Mouse (Mus musculus) lung, postnatal 4 days (tissue): ENCODE measurements around the gene Acvr1b.

ENCODE experiments used
- DNase-seq, 2 experiments: peaks; one replicate each; pipeline ENCODE4 v3.0.0; 2021

Gene Acvr1b

DNA sequence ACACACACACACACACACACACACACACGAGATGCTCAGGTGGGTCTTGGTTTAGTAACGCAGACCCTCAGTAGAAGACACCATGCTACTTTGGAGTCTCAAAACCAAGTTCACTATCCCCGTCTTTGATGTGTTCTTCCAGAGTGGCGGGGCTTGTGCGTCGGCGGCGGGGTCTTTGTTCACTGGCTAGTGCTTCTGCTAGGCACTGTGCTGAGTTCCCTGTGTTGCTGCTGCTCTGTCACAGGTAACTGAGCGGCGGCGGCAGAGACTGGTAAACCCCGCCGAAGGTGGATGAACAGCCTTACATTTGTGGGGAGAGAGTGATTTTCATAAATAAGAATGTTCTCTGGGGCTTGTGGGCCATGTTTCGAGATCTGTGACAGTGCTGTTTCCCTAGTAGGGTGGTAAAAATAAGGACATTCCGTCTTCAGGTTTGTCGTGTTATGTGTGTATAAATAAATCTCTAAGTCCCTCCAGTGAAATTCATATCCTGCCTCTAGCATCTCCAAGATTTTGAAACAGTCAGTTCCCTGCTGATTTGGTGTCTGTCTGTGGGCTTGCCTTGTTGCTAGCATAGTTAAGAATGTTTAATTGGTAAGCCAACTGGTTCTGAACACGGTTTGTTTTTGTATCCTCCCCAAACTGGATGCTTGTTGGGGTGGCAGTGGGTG is 1.9 kb downstream of the Acvr1b start:
- DNase-seq: no peak

DNA sequence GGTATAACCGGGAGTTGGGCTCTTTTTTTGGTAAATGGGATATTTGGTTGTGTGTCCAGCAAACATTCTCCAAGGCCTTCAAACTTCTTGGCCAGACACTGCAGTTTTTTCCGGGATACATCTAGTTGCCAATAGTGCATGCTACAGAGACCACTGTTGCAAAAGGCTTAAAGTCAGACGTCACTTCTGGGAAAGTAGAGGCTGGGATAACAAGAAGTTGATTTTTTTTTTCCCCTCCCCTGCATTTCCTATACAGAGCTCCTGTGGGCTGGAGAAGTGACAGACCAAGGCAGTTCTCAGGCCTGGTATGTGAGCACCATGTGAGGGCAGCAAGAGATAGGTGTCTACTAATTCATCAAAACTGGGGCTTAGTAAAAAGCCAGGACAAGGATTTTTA is 2.4 kb downstream of the Acvr1b start:
- DNase-seq: no peak

DNA sequence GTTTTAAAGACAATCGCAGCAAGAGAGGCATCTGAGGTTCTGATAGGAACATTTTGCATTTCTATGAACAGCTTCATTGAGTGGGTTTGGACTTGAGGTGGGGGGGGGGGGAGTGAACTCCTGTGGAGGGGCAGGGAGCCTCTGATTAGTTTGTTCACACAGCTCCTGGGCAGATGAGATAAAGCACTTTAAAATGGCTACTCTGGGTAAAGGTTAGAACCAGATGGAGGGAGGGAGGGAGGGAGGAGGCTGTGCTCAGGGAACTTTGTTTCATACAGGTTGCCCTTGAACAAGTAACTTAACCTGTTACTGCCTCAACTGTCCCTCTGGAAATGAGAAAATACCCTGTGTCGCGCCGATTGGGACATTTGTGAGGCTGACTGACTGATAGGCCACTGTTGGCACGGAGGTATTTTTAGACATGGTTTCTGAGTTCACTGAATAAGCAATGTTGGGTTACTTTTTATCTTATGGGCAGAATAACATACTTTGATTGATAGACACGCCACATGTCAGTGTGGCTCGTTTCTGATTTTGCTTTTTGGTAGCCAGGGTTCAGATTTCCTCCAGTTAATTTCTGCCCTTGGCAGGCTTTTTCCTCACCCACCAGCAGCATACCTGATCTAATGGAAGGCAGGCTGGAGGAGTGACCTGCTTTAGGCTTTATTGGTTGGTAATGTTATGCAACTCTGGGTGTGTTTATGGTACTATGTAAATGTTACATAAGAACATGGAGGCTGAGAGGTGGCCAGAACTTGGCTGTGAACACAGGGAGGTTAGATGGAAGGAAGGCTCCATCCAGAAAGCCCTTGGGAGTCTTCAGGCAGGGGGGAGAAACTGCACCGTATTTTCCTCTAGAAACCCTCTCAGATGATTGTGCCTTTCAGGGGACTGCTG is 3.2 kb downstream of the Acvr1b start:
- DNase-seq: no peak

DNA sequence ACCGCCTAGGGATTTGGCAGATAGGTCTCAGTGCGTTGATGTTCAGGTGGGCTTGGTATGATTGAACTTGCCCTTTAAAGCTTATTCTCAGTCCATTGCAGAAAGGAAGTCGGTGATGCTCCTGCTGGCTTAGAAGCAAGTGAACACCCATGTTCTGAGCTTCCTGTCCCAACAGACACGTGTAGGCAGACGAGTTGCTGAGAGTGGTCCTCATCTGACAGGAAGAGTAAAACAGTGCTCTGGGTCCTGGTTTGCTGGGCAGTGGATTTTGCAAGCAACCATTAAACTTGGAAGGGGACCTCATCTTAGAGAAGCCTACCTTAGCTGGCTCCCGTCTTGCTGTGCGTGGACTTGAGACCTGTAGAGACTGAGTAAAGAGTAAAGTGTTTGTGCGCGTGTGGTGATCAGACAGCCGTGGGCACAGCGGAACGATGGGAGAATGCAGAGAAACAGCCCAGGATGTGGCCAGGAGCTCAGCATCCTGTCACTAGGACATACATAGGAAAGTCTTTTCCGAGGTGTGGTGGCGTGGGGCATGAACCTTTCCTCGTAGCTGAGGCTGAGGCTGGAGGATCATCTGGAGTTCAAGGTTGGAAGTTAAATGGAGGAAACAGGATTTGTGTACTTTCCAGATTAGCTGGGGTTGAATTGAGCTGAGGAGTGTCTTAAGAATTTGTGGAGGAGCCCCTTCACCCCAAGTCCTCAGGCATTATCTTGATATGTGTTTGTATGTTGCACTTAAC is 6.7 kb downstream of the Acvr1b start:
- DNase-seq: peak in 1 of 2 experiments; percentile 39

DNA sequence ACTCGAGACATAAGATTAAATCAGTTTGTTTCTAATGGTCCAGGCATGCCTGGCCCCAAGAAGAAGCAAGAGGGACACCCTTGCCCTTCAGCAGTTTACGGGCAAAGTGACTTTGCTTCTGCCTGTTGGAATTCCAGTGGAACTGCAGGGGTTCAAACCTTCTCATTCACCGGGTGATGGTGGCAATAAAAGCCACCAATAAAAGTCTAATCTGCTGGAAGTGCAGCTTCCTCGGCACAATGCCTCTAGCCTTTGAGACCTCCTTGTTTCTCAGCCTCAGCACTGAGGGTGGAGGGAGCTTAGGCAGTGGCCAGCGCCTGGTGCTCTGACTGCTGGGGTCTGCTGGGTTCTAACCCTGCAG is 7.2 kb downstream of the Acvr1b start:
- no peak for DNase-seq

DNA sequence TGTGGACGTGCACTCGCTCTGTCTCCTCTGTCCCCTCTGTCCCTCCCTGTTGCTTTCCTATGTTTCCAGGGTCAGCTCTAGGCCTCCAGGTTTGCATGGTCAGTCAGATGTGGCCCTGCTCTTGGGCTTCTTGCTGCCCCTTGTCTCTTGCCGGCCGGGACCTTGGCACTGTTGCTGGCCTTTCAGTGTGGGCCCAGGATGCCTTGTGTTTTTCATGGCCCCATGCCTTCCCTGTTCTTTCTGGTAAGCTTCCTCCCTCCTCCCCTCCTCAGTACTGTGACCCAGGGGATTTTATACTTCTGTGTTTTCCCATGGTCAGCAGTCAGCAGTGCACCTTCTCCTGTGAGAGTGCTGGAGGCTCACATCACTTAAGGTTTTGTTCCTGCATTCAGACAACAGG is 7.6 kb downstream of the Acvr1b start:
- DNase-seq: no peak

DNA sequence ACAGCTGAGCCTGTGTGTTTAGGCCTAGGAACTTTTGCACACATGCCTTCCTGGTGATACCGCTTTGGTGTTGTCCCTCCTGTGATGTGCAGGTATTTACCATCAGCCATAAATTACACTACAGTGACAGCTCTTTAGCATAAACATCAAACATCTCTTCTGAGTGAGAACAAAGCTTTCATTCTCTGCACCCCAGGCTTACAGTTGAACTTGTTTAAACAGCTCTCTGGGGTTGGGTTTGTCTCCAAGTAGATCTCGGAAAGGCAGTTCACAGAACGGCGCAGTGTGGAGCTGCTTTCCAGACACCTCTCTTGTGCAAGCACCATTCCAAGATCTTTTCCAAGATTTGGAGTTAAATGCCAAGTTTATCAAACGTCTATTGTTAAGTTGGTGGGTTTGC is 8.8 kb downstream of the Acvr1b start:
- DNase-seq: no peak

DNA sequence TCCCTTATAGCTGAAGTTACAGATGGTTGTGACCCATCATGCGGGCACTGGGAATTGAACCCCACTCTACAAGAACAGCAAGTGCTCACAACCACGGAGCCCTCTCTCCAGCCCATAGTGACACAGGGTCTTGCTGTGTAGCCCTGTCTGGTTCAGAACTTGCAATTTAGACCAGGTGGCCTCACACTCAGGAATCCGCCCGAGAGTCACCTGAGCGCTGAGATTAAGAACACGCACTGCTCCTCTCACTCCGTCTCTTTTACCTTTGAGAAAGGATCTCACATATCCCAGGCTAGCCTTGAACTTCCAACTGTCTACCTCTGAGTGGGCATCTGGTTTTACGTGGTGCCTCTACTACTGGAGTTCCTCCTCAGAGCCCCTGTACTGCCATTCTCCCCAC is 10.4 kb downstream of the Acvr1b start:
- no peak for DNase-seq

DNA sequence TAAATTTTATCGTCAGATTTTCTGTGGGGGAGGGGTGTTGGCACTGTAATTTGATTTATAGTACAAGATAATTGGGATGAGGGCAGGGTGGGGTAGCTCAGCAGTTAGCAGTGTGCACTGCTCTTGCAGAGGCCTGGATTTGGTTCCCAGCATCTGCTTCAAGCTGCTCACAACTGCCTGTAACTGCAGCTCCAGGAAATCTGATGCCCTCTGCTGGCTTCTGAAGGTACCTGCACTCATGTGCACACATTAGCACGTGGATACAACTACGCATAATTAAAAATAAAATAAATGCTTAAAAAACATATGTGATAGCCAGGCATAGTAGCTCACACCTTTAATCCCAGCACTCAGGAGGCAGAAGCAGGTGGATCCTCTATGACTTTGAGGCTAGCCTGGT is 11.7 kb downstream of the Acvr1b start:
- DNase-seq: no peak

DNA sequence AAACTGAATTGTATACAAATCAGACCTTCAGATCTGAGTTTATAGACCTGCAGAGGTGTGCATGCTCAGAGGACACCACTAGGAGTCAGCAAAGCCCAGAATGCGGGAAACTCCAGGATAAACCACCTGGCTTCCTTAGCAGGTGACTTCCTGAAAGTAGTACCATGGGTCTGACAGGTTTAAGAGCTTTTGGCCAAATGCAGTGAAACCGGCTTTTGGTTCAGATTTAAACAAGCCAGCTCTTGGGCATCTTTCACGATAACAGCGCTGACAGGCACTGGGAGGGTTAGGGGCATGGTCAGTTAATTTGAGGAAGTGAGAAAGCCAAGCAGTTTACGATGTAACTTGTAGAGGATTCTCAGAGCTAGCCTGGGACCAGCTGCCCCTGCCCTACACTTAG is 14.0 kb downstream of the Acvr1b start:
- peak in 1 of 2 experiments; percentile 40 for DNase-seq

DNA sequence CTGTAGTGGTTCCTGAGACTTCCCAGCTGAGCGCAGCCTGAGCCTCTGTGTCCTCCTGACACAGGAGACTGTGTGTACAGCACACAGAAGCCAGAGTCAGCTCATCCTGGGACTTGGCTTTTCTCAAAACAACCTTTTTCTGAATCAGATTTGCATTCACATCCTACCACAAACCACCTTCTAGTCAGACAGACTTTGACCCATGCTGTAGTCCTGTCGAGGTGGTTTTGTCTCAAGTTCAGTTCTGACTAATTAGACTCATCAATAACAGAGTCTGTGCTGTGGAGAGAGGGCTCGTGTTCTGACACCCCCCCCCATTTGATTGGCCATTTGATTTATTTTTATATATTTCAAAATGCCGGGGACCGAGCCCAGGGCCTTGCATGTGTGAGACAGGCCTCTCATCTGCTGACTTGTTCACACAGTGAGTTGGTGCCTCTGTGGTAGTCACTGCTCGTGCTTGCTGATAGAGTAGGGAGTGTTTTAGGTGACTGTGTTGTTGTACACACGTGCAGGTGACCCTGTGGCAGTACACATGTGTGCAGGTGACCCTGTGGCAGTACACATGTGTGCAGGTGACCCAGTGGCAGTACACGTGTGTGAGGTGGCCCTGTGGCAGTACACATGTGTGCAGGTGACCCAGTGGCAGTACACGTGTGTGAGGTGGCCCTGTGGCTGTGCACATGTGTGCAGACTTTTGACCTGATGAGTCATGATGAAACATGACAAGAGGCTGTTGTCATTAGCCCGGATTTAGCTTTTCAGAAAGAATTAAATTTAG is 16.3 kb downstream of the Acvr1b start:
- no peak for DNase-seq

DNA sequence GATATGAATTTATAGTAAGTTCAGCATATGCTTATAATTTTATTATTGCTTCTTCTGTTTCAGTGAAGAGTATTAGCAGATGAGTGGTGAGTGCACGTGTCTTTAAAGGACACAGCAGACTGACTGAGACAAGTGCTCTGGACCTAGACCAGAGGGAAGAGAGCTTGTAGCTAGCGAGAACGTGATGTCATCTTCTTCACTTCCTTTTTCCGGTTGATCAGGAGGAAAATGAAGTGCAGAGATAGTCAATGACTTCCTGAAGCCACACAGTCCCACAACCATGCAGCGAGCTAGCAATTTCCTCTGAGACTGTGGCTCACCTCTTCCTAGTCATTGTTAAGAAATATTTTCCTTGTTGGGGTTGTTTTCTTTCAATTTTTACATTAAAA is 16.9 kb downstream of the Acvr1b start:
- no peak for DNase-seq

DNA sequence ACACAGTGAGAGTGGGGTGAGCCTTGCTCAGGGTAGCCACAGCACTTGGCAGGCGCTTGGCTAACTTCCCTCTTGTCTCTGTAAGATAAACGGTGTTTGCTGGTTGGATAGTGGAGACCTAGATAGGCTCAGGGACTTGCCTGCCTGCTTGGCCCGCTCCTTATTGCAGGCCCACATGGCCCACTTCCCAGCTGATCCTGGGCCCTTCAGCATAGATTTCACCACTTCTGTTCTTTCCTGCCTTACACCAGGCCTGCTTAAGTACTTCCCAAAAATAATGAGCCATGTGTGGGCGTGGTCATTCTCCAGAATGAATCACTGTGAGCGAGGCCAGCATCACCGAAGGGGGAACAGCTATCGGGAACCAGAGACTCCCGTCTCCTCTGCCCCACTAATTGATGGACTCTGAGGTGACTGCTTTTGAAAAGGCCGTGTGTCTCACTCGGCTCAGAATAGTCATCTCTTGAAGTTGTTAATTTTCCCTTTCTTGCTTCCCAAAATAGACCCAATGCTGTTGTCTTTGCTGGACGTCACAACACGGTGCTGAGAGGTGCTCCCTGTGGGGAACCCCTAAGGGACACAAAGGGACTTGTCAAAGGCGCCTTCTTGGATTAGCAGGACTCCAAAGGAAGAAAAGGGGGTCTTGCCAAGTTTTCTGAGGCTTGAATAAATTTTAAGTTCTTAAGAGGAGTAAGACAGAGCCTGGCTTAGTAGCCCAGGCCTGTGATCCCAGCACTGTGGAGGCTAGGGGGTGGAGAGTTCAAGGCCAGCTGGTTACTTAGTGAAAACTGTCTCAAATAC is 17.8 kb downstream of the Acvr1b start:
- peak; percentile 76 to 78 for DNase-seq

DNA sequence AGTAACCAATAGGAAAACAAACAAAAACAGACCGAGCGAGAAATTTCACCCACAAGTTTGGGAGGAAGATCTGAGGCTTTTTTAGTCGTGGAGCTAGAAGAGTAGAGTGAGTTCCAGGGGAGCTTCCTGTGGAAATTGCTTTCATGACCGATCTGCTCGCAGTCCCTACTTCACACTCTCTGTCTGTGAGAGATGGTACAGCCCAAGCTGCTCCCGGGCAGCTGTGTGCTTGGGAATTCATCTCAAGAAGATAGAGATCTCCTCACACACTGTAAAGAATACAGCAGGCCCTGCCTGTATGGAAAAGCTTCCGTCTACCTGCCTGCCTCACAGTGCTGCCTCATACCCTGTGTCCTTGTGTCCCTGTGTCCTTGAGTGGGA is 18.4 kb downstream of the Acvr1b start:
- DNase-seq: no peak

DNA sequence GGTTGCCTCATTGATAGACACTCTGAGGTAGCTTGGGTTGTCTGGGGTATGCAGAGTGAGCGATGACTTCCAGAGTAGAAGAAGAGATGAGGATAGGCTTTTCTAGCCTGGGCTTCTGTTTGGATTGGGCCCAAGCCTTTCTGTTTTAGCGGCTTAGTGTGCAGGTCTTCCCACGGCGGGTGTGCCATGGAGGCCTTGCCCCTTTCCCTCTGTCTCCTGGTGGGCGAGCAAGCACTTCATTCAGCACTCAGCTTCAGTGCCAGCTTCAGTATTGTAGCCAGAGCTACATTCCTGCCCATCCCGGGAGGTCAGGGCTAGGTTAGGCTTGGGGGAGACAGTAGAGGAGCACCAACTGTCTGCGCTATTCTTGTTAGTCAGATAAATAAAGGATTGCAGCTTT is 18.8 kb downstream of the Acvr1b start:
- DNase-seq: no peak

DNA sequence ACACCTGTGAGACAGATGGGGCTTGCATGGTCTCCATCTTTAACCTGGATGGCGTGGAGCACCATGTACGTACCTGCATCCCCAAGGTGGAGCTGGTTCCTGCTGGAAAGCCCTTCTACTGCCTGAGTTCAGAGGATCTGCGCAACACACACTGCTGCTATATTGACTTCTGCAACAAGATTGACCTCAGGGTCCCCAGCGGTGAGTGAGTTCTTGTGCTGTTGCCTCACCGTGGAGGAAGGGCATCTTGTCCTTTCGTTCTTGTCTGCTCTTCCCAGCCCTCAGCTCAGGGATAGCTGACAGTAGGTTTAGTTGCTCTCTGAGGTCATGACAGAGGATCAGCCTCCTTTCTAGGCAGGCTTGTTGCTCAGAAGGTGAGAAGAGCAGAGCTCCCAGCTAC is 20.1 kb downstream of the Acvr1b start:
- DNase-seq: no peak

DNA sequence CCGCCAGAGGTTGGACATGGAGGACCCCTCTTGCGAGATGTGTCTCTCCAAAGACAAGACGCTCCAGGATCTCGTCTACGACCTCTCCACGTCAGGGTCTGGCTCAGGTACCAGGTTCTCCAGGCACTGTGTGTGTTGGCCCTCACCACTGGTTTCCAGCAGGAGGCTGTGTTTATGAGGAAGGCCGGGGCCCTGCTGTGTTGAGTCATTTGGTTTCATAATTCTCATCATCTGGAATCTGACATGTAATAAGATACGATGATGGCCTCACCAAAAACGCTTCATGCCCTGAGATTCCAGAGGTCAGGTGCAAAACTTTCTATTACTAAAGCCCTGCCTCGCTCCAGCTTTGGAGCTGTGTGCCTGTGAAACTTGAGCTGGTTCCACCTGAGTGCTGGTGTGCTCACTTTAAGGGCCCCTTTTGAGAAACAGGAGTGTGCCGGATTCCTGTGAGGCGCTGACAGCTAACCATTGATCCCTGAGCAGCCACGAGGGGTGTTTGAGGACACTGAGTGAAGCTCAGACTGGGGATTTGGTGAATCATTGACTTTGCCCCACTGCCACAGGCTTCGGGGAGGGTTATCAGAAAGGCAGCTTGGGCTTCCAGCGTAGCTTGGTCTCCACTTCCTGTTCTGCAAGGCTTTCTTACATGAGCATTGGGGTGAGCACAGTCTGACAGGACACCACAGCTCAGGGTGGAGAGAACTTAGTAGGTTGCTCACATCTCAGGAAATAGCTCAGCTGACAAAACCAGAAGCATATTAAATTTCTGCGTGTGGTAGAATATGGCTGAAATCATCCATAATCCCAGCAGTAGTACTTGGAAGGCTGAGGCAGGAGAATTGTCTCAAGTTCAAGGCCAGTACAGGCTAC is 21.3 kb downstream of the Acvr1b start:
- no peak for DNase-seq

DNA sequence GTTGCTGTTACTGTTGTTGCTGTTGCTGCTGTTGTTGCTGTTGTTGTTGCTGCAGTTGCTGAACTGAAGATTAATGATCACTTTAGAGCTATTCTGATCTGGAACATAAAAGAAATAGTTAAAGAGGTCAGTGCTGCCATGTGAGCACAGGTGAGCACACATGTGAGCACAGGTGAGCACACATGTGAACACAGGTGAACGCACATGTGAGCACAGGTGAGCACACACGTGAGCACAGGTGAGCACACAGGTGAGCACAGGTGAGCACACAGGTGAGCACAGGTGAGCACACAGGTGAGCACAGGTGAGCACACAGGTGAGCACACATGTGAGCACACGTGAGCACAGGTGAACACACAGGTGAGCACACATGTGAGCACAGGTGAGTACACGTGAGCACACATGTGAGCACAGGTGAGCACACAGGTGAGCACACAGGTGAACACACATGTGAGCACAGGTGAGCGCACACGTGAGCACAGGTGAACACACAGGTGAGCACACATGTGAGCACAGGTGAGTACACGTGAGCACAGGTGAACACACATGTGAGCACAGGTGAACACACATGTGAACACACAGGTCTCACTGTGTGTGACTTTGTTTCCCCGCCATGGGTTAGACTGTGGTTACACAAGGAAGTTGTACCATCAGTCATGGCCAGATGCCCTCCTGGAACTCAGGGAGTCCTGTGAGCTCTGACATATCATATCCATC is 22.4 kb downstream of the Acvr1b start:
- no peak for DNase-seq

DNA sequence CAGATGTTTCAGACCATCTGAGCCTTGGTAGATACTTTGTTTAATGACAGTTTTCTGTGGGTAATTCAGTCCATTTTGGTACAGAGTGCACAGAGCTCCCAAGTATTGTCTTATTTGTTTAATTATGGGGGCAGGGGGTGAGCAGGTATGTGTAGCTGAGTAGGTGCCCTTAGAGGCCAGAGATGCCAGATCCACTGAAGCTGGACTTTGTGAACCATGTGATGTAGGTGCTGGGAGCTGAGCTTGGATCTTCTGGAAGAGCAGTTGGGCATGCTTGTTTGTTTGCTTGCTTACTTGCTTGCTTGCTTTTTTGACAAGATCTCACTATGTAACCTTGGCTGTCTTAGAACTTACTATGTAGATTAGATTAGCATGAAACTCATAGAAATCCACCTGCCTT is 23.1 kb downstream of the Acvr1b start:
- no peak for DNase-seq

DNA sequence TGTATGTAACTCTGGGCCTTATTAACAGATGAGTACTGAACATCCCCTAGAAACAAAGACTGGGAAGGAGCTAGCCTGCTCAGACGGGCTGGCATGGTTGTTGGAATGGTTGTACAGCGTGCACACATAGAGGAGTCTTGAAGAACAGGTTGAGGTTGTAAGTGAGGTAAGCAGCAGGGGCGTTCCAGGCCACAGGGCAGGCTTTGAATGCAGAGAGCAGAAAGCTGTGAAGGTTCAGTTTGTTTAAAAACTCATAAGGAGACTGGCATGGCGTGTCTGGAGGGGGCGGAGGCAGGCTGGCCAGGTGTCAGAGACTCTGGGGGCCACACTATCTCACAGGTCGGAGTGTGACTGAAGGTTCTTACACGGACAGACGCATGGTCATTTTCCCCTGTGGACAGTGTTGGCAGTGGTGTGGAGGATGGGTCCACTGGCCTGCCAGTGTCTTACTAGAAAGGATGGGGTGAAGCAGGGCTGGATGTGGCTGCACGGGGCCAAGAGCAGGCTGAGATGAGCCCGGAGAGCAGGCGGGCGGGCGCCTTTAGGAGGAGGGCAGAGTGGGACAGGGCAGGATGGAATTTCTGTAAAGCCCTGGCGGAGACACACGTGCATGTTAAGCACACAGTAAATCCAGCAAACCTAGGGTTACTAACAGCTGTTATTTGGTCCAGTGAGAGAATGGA is 23.8 kb downstream of the Acvr1b start:
- no peak for DNase-seq
